Comparison of ENCODE assay signal across 14 mouse cellular contexts in the genomic region with DNA sequence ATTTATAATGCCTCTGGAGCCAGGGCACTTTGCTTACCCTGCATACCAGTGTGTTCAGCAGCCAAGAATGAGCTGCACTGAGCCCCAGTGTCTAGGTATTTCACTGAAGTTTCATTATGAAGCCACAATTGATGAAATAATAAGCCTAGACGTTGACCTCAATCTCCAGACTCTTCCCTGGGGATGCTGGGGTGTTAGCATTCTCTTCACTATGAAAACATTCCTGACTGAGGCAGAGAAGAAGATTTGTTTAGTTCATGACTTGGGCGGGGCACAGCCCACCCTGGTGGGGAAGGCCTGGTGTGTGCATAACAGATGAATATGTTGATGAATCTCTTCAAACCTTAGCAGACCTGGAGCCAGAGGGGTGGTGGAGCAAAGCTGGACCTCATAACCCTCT.
"Had no signal": no experiment of that assay in that cellular context is flagged by ENCODE, and none has a peak within 500 bp of the region (broad histone marks: within the 10 kb centered on the region; RNA-seq: fewer than 3 reads in every experiment).

No protein-coding gene starts in this region.

- H3K27me3 ChIP-seq: limb, embryonic 13.5 days; liver, embryonic 15.5 days; neural tube, embryonic 12.5 days had no signal

- H3K36me3 ChIP-seq: limb, embryonic 13.5 days; liver, embryonic 15.5 days; midbrain, embryonic 10.5 days; neural tube, embryonic 12.5 days had no signal

- H3K4me2 ChIP-seq: limb, embryonic 13.5 days; liver, embryonic 11.5 days; liver, embryonic 15.5 days; neural tube, embryonic 12.5 days had no signal

- H3K4me3 ChIP-seq: layer of hippocampus, adult 2 months; limb, embryonic 13.5 days; liver, embryonic 15.5 days; midbrain, embryonic 10.5 days; neural tube, embryonic 12.5 days had no signal

- DNase-seq: kidney, postnatal 10 days; kidney, postnatal 4 days; left cerebral cortex, postnatal 4 days; lung, adult 2 months; lung, postnatal 36 days; midbrain, embryonic 14.5 days; right cerebral cortex, postnatal 25 days; thymus, postnatal 14 days had no signal
